Mouse (Mus musculus): ENCODE measurements around the gene Gm8369.
"Not testable (repeated sequence)": the region's sequence is repeated elsewhere in the genome, so short reads cannot be mapped to it uniquely, and the experiment has no call there.

Gm8369 gene

GRCm38 (mm10) chr19:11513458-11513857 is 27.7 kb downstream of the Gm8369 start:
- CTCF ChIA-PET = interaction anchor here (0.7 to 1.3 kb wide), 2 partner anchors 18 to 31 kb away, joined by 3 to 4 read pairs; no protein-coding TSS in a partner anchor

- CTCF ChIA-PET = interaction anchor here (0.8 kb wide), 1 partner anchor 13 kb away, joined by 3 read pairs; no protein-coding TSS in a partner anchor
Observed at GRCm38 (mm10) chr19:11516246-11516645, 30.5 kb downstream of the Gm8369 start, which contains the start of gene Ms4a6b. Ms4a6b (plus strand) TSS chr19:11516512.

- CTCF ChIA-PET = interaction anchor here (0.8 kb wide), 1 partner anchor 14 kb away, joined by 3 read pairs; no protein-coding TSS in a partner anchor
Observed at GRCm38 (mm10) chr19:11516845-11517244, 31.1 kb downstream of the Gm8369 start.

GRCm38 (mm10) chr19:11517373-11517772 is 31.6 kb downstream of the Gm8369 start:
- CTCF ChIA-PET = not testable (repeated sequence)

- CTCF ChIA-PET = not testable (repeated sequence)
Observed at GRCm38 (mm10) chr19:11518356-11518755, 32.6 kb downstream of the Gm8369 start.

GRCm38 (mm10) chr19:11520146-11520545 is 34.4 kb downstream of the Gm8369 start:
- CTCF ChIA-PET = no interaction called here

DNA sequence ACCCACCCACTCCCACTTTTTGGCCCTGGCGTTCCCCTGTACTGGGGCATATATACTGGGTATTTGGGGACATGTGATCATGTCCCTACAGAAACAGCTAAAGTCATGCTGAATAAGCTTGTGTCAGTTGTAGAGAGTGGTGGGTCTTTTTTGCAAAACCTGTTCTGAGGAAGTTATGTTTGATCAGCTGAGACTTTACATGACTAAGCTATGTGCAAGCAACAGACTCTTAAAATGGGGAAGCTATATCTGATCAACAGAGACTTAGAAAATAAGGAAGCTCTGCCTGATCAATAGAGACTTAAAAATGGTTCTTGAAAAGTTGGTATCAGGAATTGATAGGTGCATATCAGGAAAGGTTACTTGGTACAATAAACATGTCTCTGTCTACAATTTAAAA is 47.7 kb downstream of the Gm8369 start:
- CTCF ChIA-PET = interaction anchor here (0.6 kb wide), 1 partner anchor 580 kb away, joined by 6 read pairs; no protein-coding TSS in a partner anchor

DNA sequence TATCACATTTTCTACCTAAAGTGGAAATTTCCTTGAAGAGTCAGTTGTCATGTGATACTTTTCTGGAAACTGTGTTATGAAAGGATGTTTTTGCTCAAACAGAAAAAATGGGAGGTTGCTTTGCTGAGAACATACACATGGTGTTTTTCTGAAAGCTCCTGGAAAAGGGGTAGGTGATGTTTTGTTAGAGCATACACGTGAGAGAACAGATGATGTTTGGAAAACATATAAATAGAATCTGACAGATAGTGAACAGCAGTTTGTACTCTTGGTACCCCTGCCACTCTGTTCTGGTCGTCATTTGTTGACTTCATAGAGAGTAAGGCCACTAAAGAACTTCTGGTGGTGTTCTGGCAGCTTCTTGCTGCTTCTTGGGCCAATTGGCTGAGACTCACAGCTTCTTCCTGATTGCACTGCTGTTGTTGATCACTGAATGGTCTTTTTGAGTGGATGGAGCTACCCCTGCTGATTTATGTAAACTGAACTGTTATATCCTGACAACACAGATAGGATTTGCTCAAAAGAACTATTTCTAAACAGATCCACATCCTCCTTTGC is 48.2 kb downstream of the Gm8369 start:
- CTCF ChIA-PET = interaction anchor here (0.6 kb wide), 1 partner anchor 581 kb away, joined by 6 read pairs; no protein-coding TSS in a partner anchor

GRCm38 (mm10) chr19:11536593-11536992 is 50.9 kb downstream of the Gm8369 start, which contains the start of gene Ms4a4d:
Ms4a4d (plus strand) TSS chr19:11536801.
- CTCF ChIA-PET = no interaction called here

DNA sequence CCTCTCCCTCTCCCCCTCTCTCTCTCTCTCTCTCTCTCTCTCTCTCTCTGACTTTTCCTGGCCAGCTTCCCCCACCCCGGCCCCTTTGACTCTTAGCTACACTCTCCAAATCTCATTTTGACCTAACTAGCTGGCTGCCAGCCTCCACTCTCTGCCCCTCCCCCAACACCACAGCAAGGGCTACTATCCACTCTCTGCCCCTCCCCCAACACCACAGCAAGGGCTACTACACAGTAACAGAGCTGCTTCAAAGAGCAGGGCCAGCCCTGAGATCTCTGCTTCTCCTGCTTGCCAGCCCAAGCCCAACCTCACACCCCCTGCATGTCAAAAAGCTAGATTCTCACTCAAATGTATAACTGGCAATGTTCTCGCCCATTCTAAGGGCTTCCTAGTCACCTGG is 51.6 kb downstream of the Gm8369 start:
- CTCF ChIA-PET = interaction anchor here (0.6 kb wide), 1 partner anchor 68 kb away, joined by 4 read pairs; the partner anchor contains the start of gene Ms4a6c

DNA sequence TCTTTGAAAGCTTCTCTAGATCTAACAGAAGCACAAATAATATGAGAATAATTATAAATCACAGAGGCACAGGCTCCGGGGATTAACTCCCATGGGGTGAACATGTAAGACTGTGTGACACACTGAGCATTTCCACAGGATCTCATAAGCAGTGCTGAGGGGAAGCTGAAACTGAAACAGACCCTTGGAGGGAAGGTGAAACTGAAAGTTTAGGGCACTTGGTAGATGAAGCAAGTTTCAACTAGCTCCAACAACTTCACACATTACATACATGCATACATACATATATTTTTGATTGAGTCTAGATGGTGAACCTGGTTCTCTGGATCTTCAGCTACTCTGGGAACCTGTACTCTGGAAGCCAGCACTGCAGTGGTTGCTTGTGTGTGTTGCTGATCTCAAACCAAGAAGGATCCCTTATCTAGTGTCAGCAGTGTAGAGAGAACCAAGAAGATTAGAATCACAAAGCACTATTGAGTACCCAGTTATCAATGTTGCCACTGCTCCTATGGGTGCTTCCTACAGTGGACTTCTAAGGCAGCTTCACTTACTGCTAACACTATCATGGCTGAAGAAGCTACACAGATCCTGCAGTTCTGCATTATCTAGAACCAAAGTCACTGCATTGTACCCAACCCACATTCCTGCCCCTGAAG is 54.6 kb downstream of the Gm8369 start:
- CTCF ChIA-PET = interaction anchor here (1.1 kb wide), 1 partner anchor 36 kb away, joined by 3 read pairs; no protein-coding TSS in a partner anchor

DNA sequence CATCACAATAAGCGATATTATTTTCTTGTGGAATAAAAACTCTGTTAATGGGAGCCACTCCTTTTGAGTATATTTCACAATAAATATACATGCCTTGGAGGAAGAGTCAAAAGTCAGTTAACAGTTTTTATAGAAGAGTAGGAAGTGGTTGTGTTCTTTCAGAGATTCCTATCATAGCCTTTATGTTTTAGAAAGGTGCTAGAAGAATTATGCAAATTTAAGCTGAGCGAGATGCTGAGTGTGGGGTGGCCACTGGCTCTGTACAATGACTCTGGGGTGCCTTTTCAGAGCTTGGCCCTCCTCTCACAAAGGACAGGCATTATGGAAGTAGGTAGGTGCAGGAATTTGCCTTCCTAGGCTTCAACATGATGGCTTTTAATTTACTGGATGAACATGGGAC is 58.6 kb downstream of the Gm8369 start:
- CTCF ChIA-PET = not testable (repeated sequence)

DNA sequence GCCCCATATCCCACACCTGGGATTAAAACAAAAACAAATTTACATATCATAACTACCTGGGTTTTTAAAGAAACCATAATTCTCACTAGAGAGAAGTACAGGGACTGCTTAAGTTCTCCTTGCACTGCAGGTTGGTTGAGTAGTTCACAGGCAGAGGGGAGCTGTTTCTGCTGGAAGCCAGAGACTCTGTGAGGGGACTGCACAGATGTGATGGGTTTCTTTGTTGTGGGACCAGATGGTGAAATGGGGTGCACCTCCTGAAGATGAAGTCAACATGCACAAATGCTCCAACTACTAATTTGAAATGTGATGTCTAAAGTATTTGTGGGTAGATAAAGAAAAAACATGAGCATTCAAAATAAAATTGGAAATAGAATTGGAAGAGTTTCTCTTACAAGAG is 62.2 kb downstream of the Gm8369 start:
- CTCF ChIA-PET = interaction anchor here (0.6 kb wide), 1 partner anchor 66 kb away, joined by 3 read pairs; no protein-coding TSS in a partner anchor

DNA sequence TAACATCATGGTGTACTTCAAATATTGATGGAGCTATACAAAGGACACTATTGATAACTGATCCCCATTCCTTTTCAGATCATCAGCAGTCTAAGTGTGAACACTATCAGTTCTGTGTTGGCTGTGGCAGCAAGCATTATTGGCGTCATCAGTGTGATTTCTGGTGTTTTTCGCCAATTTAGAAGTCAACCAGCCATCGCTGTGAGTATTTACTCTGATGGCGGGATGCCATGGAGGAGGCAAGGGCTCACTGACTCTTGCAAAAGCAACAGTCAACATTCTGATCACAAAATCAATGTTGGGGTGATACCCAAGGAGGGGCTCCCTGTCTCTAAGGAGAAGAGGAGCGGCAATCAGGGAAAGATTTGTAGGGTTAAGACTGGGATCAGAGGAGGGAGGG is 69.0 kb downstream of the Gm8369 start:
- CTCF ChIA-PET = no interaction called here

DNA sequence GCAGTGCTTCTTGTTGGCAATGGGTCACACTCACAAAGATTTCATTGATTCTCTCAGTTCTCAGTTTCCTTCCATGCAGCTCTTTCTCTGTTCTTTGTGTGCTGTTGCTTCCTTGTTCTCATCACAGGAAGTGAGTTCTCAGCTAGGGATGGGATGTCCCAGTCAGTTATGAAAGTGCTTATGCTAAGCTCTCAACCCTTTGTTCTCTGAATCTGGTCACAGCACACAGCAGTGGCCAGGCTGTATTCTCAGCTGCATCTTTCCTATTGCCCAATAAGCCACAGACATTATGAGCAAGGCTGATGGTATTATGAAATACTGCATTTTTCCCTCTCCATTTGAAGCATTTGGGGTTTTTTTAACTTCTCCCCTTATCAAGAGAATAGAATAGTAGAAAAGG is 73.8 kb downstream of the Gm8369 start:
- CTCF ChIA-PET = interaction anchor here (0.6 kb wide), 1 partner anchor 51 kb away, joined by 4 read pairs; no protein-coding TSS in a partner anchor

Data from spleen, embryonic (tissue).